Comparison of ENCODE assay signal across 8 mouse cellular contexts in genomic region chr17:34309683-34310385, GRCm38 (mm10). TPM values are rescaled to one million over a fixed set of nuclear protein-coding genes. Genes with fewer than 3 reads are reported as not detected.
DNase-seq lines count a peak whose midpoint lies in the region; ATAC-seq lines count a peak whose summit lies in the region.

No protein-coding gene starts in this region.

- peak overlapping the region; percentile 77 for H3K9ac ChIP-seq in intestine, embryonic 16.5 days (ENCODE audit: low read depth, low read length)

- H3K36me3 ChIP-seq in intestine, embryonic 16.5 days (ENCODE audit: control insufficient read depth, insufficient read depth, low read length): no peaks in the 10 kb centered on the region

- peak; percentile 80 for DNase-seq in adrenal gland, postnatal 25 days
- peak; percentile 80 for DNase-seq in embryo, embryonic 11 days
- peak; percentile 69 to 73 for DNase-seq in left cerebral cortex, postnatal 36 days (ENCODE audit: low spot score in 2 of 2)
- peak; percentile 78 for DNase-seq in right cerebral cortex, postnatal 25 days

- H3K9me3 ChIP-seq in intestine, embryonic 16.5 days (ENCODE audit: control insufficient read depth, low read length): no peaks in the 10 kb centered on the region

- no peak overlapping the region for H3K27ac ChIP-seq in intestine, embryonic 16.5 days (ENCODE audit: low read length)

- WGBS in intestine, embryonic 16.5 days: 21% methylated on average over 38 of the region's 38 CpGs

- H3K4me3 ChIP-seq in intestine, embryonic 16.5 days (ENCODE audit: low read length): peak overlapping the region; percentile 66

- H3K4me1 ChIP-seq in intestine, embryonic 16.5 days (ENCODE audit: control insufficient read depth, insufficient read depth, low read length): no peaks in the 10 kb centered on the region

- intact Hi-C loops in left cerebral cortex, postnatal 36 days (cut with DNase I): no loop called here

- ATAC-seq in granulocyte monocyte progenitor cell, adult 5-6 weeks (replicated peaks; ENCODE audit: poor library complexity, severe bottlenecking): 0 out of 2 replicates have a peak, but pooled peaks have one; percentile 20
- ATAC-seq in intestine, embryonic 16.5 days: peak; percentile 90
- peak; percentile 66 for ATAC-seq in megakaryocyte progenitor cell, adult 5-6 weeks (replicated peaks; ENCODE audit: poor library complexity)
- ATAC-seq in inflammation-experienced regulatory T-cells, adult 6 months: no peak

- peak overlapping the region; percentile 75 for H3K4me2 ChIP-seq in intestine, embryonic 16.5 days (ENCODE audit: low read depth, low read length)

- H3K27me3 ChIP-seq in intestine, embryonic 16.5 days (replicated peaks; ENCODE audit: control insufficient read depth, insufficient read depth, low read length): no peaks in the 10 kb centered on the region

RNA-seq across cellular contexts. Expression of gene H2-Eb1, which starts 4.2 kb away (rescaled TPM):
- total RNA-seq in adrenal gland, postnatal 25 days (2021): 14.0 and 18.1 TPM in 2 replicates
- total RNA-seq in granulocyte monocyte progenitor cell, adult 5-6 weeks (2014; fragmentation: Nextera tagmentation): not detected in 2 replicates
- total RNA-seq in granulocyte monocyte progenitor cell, adult 5-6 weeks (2017): 2.6 TPM in 2 replicates
- polyA plus RNA-seq in intestine, embryonic 16.5 days (2015; fragmentation: Nextera tagmentation; extraction: Ambion mirVana): 11.0 and 11.1 TPM in 2 replicates
- 1 to 10 TPM; 2.7 to 2.9 TPM for total RNA-seq in left cerebral cortex, postnatal 36 days (2021)
- total RNA-seq in megakaryocyte progenitor cell, adult 5-6 weeks (2015): 5.0 and 5.6 TPM in 2 replicates
- total RNA-seq in megakaryocyte progenitor cell, adult 5-6 weeks (2017): 11.2 and 17.2 TPM in 2 replicates
- 10 to 100 TPM; 15.0 to 67.6 (median 57.7) TPM for polyA plus RNA-seq in inflammation-experienced regulatory T-cells, adult 6 months (2017; shearing (Covaris generic))

RNA-seq across cellular contexts. Expression of gene H2-Eb2, which starts 15.6 kb away (rescaled TPM):
- total RNA-seq in adrenal gland, postnatal 25 days (2021): not detected in 2 replicates
- not detected in 2 replicates for total RNA-seq in granulocyte monocyte progenitor cell, adult 5-6 weeks (2014; fragmentation: Nextera tagmentation)
- total RNA-seq in granulocyte monocyte progenitor cell, adult 5-6 weeks (2017): not detected in 2 replicates
- polyA plus RNA-seq in intestine, embryonic 16.5 days (2015; fragmentation: Nextera tagmentation; extraction: Ambion mirVana): 0.05 TPM in 1 of 2 replicates, not detected in the other
- not detected for total RNA-seq in left cerebral cortex, postnatal 36 days (2021)
- 0.02 TPM in 1 of 2 replicates, not detected in the other for total RNA-seq in megakaryocyte progenitor cell, adult 5-6 weeks (2015)
- not detected in 2 replicates for total RNA-seq in megakaryocyte progenitor cell, adult 5-6 weeks (2017)
- under 1 TPM in 2 of 3 experiments, not detected in 1; 0.28 to 0.44 TPM for polyA plus RNA-seq in inflammation-experienced regulatory T-cells, adult 6 months (2017; shearing (Covaris generic))

RNA-seq across cellular contexts. Expression of gene H2-Aa, which starts 22.2 kb away (rescaled TPM):
- total RNA-seq in adrenal gland, postnatal 25 days (2021): 14.2 and 19.2 TPM in 2 replicates
- total RNA-seq in granulocyte monocyte progenitor cell, adult 5-6 weeks (2014; fragmentation: Nextera tagmentation): 2.4 and 6.9 TPM in 2 replicates
- total RNA-seq in granulocyte monocyte progenitor cell, adult 5-6 weeks (2017): 2.4 and 4.8 TPM in 2 replicates
- polyA plus RNA-seq in intestine, embryonic 16.5 days (2015; fragmentation: Nextera tagmentation; extraction: Ambion mirVana): 15.7 and 17.5 TPM in 2 replicates
- total RNA-seq in left cerebral cortex, postnatal 36 days (2021): 1 to 10 TPM; 2.6 to 3.4 TPM
- 30.1 and 37.9 TPM in 2 replicates for total RNA-seq in megakaryocyte progenitor cell, adult 5-6 weeks (2015)
- 10.3 and 24.6 TPM in 2 replicates for total RNA-seq in megakaryocyte progenitor cell, adult 5-6 weeks (2017)
- 10 to 100 TPM in 2 of 3 experiments, 1 to 10 TPM in 1; 9.3 to 75.1 (median 44.7) TPM for polyA plus RNA-seq in inflammation-experienced regulatory T-cells, adult 6 months (2017; shearing (Covaris generic))

RNA-seq across cellular contexts. Expression of gene Btnl2, which starts 44.8 kb away (rescaled TPM):
- 0.43 TPM in 1 of 2 replicates, not detected in the other for total RNA-seq in adrenal gland, postnatal 25 days (2021)
- total RNA-seq in granulocyte monocyte progenitor cell, adult 5-6 weeks (2014; fragmentation: Nextera tagmentation): not detected in 2 replicates
- not detected in 2 replicates for total RNA-seq in granulocyte monocyte progenitor cell, adult 5-6 weeks (2017)
- 10.6 and 16.0 TPM in 2 replicates for polyA plus RNA-seq in intestine, embryonic 16.5 days (2015; fragmentation: Nextera tagmentation; extraction: Ambion mirVana)
- total RNA-seq in left cerebral cortex, postnatal 36 days (2021): under 1 TPM; 0.50 to 0.74 TPM
- not detected in 2 replicates for total RNA-seq in megakaryocyte progenitor cell, adult 5-6 weeks (2015)
- not detected in 2 replicates for total RNA-seq in megakaryocyte progenitor cell, adult 5-6 weeks (2017)
- polyA plus RNA-seq in inflammation-experienced regulatory T-cells, adult 6 months (2017; shearing (Covaris generic)): not detected

RNA-seq across cellular contexts. Expression of gene H2-Ab1, which starts 52.3 kb away (rescaled TPM):
- total RNA-seq in adrenal gland, postnatal 25 days (2021): 15.5 and 17.0 TPM in 2 replicates
- 15.3 and 35.8 TPM in 2 replicates for total RNA-seq in granulocyte monocyte progenitor cell, adult 5-6 weeks (2014; fragmentation: Nextera tagmentation)
- 32.7 and 40.7 TPM in 2 replicates for total RNA-seq in granulocyte monocyte progenitor cell, adult 5-6 weeks (2017)
- 28.5 and 30.9 TPM in 2 replicates for polyA plus RNA-seq in intestine, embryonic 16.5 days (2015; fragmentation: Nextera tagmentation; extraction: Ambion mirVana)
- 1 to 10 TPM; 1.9 to 2.5 TPM for total RNA-seq in left cerebral cortex, postnatal 36 days (2021)
- 50.0 and 61.3 TPM in 2 replicates for total RNA-seq in megakaryocyte progenitor cell, adult 5-6 weeks (2015)
- total RNA-seq in megakaryocyte progenitor cell, adult 5-6 weeks (2017): 45.2 and 81.5 TPM in 2 replicates
- 10 to 100 TPM in 2 of 3 experiments, 1 to 10 TPM in 1; 4.3 to 76.2 (median 34.9) TPM for polyA plus RNA-seq in inflammation-experienced regulatory T-cells, adult 6 months (2017; shearing (Covaris generic))
